ENCODE assay signal across 9 mouse cellular contexts in the genomic region with DNA sequence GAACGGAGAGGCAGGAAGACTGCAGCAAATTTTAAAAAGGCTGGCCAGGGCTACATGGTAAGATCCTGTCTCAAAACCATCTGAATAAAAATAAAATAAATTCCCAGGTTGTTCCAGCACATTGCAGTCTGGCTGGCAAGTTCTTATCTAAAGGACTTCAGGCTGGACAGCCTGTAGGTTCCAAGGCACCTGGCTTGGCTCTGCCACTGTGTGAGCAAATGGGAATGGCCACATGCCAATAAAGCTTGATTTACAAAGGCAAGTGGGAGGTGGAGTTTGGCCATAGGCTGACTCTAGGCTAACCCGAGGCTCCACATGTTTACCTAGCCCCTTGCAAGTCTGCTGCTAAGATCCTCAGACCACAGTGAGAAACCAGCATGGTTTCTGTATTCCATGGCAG.
DNase-seq lines count a peak whose midpoint lies in the region; ATAC-seq and TF ChIP-seq lines count a peak whose summit lies in the region.
"Had no signal": no experiment of that assay in that cellular context is flagged by ENCODE, and none has a peak within 500 bp of the region (broad histone marks: within the 10 kb centered on the region; RNA-seq: fewer than 3 reads in every experiment).

No protein-coding gene starts in this region.

- no peak overlapping the region for H3K4me2 ChIP-seq in heart, postnatal 0 days (ENCODE audit: low read depth, low read length)
- no peak overlapping the region for H3K4me2 ChIP-seq in lung, postnatal 0 days (replicated peaks; ENCODE audit: low read depth, low read length)

- no peak for TF ChIP-seq EP300 in heart, postnatal 0 days (IDR thresholded peaks at IDR 0.05; ENCODE audit: low read depth)
- no peak for TF ChIP-seq EP300 in lung, postnatal 0 days (IDR thresholded peaks at IDR 0.05)

- WGBS in heart, embryonic 10.5 days, result 64% methylated on average over 2 of the region's 2 CpGs
- WGBS in heart, postnatal 0 days, result 36% methylated on average over 2 of the region's 2 CpGs
- 48% methylated on average over 2 of the region's 2 CpGs for WGBS in lung, postnatal 0 days
- 66% methylated on average over 2 of the region's 2 CpGs for WGBS in thymus, adult 2 months

- H3K9ac ChIP-seq in heart, postnatal 0 days (replicated peaks; ENCODE audit: low read depth, low read length), result no peak overlapping the region
- H3K9ac ChIP-seq in lung, postnatal 0 days (replicated peaks; ENCODE audit: low read depth), result no peak overlapping the region

- TF ChIP-seq POLR2A in thymus, adult 2 months (IDR thresholded peaks at IDR 0.05; ENCODE audit: control insufficient read depth, extremely low read depth, insufficient read depth, low read length, poor library complexity), result no peak

- peaks cover 55% of the 10 kb centered on the region for H3K36me3 ChIP-seq in heart, embryonic 10.5 days
- peaks cover 33% of the 10 kb centered on the region for H3K36me3 ChIP-seq in heart, postnatal 0 days (replicated peaks; ENCODE audit: control insufficient read depth, insufficient read depth, low read length)
- peaks cover 10% of the 10 kb centered on the region; the same call in 1 of the 2 replicates for H3K36me3 ChIP-seq in lung, postnatal 0 days (ENCODE audit: insufficient read depth, low read length)
- H3K36me3 ChIP-seq in thymus, adult 2 months (ENCODE audit: control insufficient read depth, insufficient read depth, low read length), result peaks cover 12% of the 10 kb centered on the region
- H3K36me3 ChIP-seq: G1E had no signal

- no peaks in the 10 kb centered on the region for H3K27me3 ChIP-seq in heart, embryonic 10.5 days (ENCODE audit: insufficient read depth, poor library complexity, severe bottlenecking)
- H3K27me3 ChIP-seq in heart, postnatal 0 days (ENCODE audit: control insufficient read depth, insufficient read depth, low read length), result no peaks in the 10 kb centered on the region
- H3K27me3 ChIP-seq in lung, postnatal 0 days (replicated peaks; ENCODE audit: insufficient read depth, low read length), result no peaks in the 10 kb centered on the region
- no peaks in the 10 kb centered on the region for H3K27me3 ChIP-seq in thymus, adult 2 months (ENCODE audit: control insufficient read depth, insufficient read depth, low read length)

- peaks cover 64% of the 10 kb centered on the region for H3K4me1 ChIP-seq in heart, embryonic 10.5 days
- H3K4me1 ChIP-seq in heart, postnatal 0 days (ENCODE audit: control insufficient read depth, insufficient read depth), result peaks cover 61% of the 10 kb centered on the region
- peaks cover 33% of the 10 kb centered on the region for H3K4me1 ChIP-seq in lung, postnatal 0 days (ENCODE audit: insufficient read depth, low read depth, low read length)
- H3K4me1 ChIP-seq in thymus, adult 2 months (replicated peaks; ENCODE audit: control insufficient read depth, insufficient read depth, low read length), result peaks cover 12% of the 10 kb centered on the region

- DNase-seq in heart, adult 18-20 months, result peak; percentile 69 to 79
- no peak for DNase-seq in heart, embryonic 10.5 days (ENCODE audit: low spot score)
- DNase-seq in cerebellum, postnatal 14 days, result peak; percentile 67 to 78
- peak; percentile 66 for DNase-seq in heart, postnatal 0 days (ENCODE audit: low spot score)
- DNase-seq in lung, postnatal 0 days (ENCODE audit: low spot score), result peak; percentile 87
- no peak for DNase-seq in thymus, adult 2 months
- DNase-seq in urinary bladder, adult 2 months (ENCODE audit: low spot score), result no peak

- H3K27ac ChIP-seq in heart, embryonic 10.5 days, result no peak overlapping the region
- H3K27ac ChIP-seq in heart, postnatal 0 days (ENCODE audit: low read depth), result peak overlapping the region; percentile 28; the same call in 1 of the 2 replicates
- peak overlapping the region; percentile 54 for H3K27ac ChIP-seq in lung, postnatal 0 days (ENCODE audit: low read length)
- H3K27ac ChIP-seq in thymus, adult 2 months (ENCODE audit: control insufficient read depth, insufficient read depth, low read length), result no peak overlapping the region

- ATAC-seq in heart, postnatal 0 days (ENCODE audit: insufficient read depth, low read depth), result peak; percentile 24; the same call in 1 of the 2 replicates
- peak; percentile 16 for ATAC-seq in lung, postnatal 0 days
- no peak for ATAC-seq in erythroid progenitor cell, adult 5-6 weeks (replicated peaks; ENCODE audit: low FRiP score, poor library complexity, severe bottlenecking)

- no peak overlapping the region for H3K4me3 ChIP-seq in heart, embryonic 10.5 days
- no peak overlapping the region for H3K4me3 ChIP-seq in heart, postnatal 0 days (ENCODE audit: low read depth, low read length)
- H3K4me3 ChIP-seq in lung, postnatal 0 days (ENCODE audit: low read depth, low read length), result no peak overlapping the region
- no peak overlapping the region for H3K4me3 ChIP-seq in thymus, adult 2 months (ENCODE audit: control insufficient read depth, insufficient read depth, low read length)

- no peak for TF ChIP-seq CTCF in heart, postnatal 0 days (IDR thresholded peaks at IDR 0.05; ENCODE audit: low read depth)
- TF ChIP-seq CTCF in lung, postnatal 0 days (IDR thresholded peaks at IDR 0.05), result no peak
- TF ChIP-seq CTCF in thymus, adult 2 months (IDR thresholded peaks at IDR 0.05; ENCODE audit: borderline replicate concordance, control insufficient read depth, extremely low read depth, insufficient read depth, low read length, poor library complexity), result no peak

- no peaks in the 10 kb centered on the region for H3K9me3 ChIP-seq in heart, embryonic 10.5 days
- H3K9me3 ChIP-seq in heart, postnatal 0 days (replicated peaks; ENCODE audit: control insufficient read depth, low read length), result no peaks in the 10 kb centered on the region
- no peaks in the 10 kb centered on the region for H3K9me3 ChIP-seq in lung, postnatal 0 days (ENCODE audit: low read length)

Comparison
In these comparisons a context has a peak if more than half of its experiments do, and no peak if none do; other contexts are left out.
1. DNase-seq: peak in heart, adult 18-20 months (2 of 2), cerebellum, postnatal 14 days (2 of 2), heart, postnatal 0 days (single experiment) and lung, postnatal 0 days (single experiment); none in heart, embryonic 10.5 days (single experiment), thymus, adult 2 months (single experiment) and urinary bladder, adult 2 months (single experiment).
2. H3K27ac ChIP-seq: peak in heart, postnatal 0 days (single experiment) and lung, postnatal 0 days (single experiment); none in heart, embryonic 10.5 days (single experiment) and thymus, adult 2 months (single experiment).